Mouse (Mus musculus): ENCODE measurements at regions not wholly inside any gene's neighbourhood (a gene's known extent, or its start where the extent isn't known, plus 50 kb on each side); places are given as distances from the start of the nearest gene placed in this dataset.

DNA sequence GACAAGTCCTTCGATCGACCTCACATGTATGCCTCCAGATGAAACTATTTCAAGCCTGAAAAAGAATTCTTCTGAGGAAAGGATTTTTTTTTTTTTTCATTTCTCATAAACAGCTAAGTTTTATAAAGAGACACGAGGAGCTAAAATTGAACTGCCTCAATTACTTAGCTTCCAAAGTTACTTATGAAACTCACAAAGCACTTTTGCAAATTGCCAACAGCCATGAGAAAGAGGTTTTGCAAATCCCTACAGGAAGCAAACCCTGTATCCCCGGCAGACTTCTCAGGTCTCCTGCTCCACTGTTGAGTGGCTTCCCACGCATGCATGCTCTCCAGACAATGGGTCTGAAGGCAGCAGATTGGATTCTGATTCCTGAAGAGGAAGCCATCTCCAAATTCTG is 190.2 kb downstream of the Drd1 start:
- TF ChIP-seq CTCF (IDR thresholded peaks at IDR 0.05; ENCODE audit: borderline replicate concordance, control insufficient read depth, extremely low read depth, insufficient read depth, low read length, poor library complexity) = no peak
- TF ChIP-seq POLR2A (IDR thresholded peaks at IDR 0.05; ENCODE audit: control insufficient read depth, extremely low read depth, insufficient read depth, low read length, poor library complexity) = no peak

Data from thymus, adult 2 months (tissue).